Mouse (Mus musculus): ENCODE measurements at regions not wholly inside any gene's neighbourhood (a gene's known extent, or its start where the extent isn't known, plus 50 kb on each side); places are given as distances from the start of the nearest gene placed in this dataset.

DNA sequence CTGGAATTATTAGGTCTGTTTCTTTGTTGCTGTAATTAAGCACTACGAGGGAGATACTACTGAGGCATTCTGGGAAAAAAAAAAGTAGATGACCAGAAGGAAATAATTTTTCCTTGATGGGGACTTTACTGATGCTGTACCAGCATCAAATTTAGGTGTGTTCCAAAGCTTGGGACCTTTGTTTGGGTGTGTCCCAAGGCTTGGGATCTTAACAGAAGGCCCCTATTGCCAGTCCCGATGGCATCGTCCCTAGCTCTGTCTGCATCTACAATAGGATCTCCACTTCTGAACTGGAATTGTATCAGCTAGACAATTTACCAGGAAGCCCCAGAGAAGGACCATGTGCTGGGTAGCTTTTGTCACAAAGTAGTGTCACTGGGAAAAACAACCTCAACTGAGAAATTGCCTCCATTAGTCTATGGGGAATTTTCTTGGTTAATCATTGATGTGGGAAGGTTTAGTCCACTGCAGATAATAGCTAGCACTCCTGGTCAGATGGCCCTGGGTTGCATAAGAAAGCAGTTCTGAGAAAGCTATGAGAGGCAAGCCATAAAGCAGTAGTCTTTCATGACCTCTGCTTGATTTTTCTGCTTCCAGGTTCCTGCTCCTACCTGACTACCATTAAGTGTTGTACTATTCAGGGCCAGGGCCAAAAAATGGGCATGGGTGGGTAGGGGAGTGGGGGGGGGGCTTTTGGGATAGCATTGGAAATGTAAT, 392.7 kb downstream of the Igsf11 start:
- Histone ChIP-seq H3K36me3 (ENCODE audit: poor library complexity, severe bottlenecking) (no peaks in the 10 kb centered on the region), H3K9me3 (replicated peaks) (no peaks in the 10 kb centered on the region), H3K9ac (no peak overlapping the region), H3K27ac (no peak overlapping the region), H3K27me3 (0 out of 2 replicates have a peak, but pooled peaks cover 2% of the 10 kb centered on the region), H3K4me1 (peaks cover 18% of the 10 kb centered on the region), H3K4me2 (no peak overlapping the region), H3K4me3 (no peak overlapping the region)
- 65% methylated on average over 3 of the region's 3 CpGs for WGBS
- no peak for ATAC-seq

DNA sequence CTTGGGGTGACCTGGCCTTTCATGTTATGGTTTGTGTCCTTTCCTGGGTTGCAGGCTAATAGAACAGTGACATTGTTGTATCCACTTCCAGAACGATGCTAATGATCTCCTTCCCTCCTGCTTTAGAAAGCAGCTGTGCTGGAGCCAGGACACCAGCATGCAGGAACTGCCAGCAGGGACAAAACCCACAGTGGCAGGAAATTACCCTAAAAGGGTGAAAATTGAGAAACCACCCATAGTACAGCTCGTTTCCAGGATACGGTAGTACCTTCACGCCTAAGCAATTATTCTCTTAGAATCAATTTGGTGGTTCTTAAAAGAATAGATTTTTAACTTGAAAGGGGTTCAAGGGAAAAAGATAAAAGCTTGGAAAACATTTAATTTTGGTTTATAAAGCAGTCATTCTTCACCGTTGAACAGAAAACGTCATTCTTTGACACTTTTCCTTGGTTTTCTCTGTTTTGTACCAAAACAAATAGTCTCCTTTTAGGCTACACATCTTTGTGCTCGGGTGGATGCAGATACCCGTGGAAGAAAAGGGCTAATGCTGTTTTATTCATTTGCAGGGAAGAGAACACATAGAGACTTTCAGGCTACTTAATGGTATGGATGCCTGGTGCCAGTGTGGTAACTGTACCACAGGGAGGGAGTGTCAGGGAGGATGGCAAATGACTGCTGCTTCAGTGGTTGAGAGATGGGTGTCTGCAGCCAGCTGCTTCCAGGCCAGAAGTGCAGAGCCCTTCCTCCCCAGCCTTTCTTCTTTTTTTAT, 394.5 kb downstream of the Igsf11 start:
- Histone ChIP-seq H3K36me3 (ENCODE audit: poor library complexity, severe bottlenecking) (no peaks in the 10 kb centered on the region), H3K4me2 (no peak overlapping the region), H3K4me3 (no peak overlapping the region), H3K9ac (no peak overlapping the region), H3K27me3 (0 out of 2 replicates have a peak, but pooled peaks cover 2% of the 10 kb centered on the region), H3K4me1 (peaks cover 18% of the 10 kb centered on the region), H3K27ac (peak overlapping the region; percentile 54; the same call in 1 of the 2 replicates), H3K9me3 (replicated peaks) (no peaks in the 10 kb centered on the region)
- peak; percentile 85 for ATAC-seq
- 15% methylated on average over 8 of the region's 8 CpGs for WGBS

DNA sequence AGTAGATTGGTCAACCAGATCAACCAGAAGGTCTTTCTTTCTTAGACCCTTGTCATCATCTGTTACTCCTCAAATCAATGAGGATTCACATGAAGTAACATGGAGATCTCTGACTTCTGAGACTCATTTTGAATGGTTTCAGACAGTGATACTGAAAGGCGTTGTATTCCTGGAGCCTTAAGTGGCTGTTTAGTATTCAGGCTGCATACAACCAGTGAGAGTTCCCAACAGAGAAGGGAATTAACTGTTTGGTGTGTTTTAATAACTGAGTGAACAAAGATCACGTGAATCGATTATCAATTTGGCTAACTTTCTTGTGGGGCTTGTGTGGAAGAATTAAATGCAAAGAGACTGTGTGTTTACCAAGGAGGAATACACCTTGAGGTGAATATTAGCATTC, 406.4 kb downstream of the Igsf11 start:
- Histone ChIP-seq H3K4me1 (peaks cover 19% of the 10 kb centered on the region), H3K4me3 (no peak overlapping the region), H3K9ac (no peak overlapping the region), H3K9me3 (replicated peaks) (no peaks in the 10 kb centered on the region), H3K36me3 (ENCODE audit: poor library complexity, severe bottlenecking) (no peaks in the 10 kb centered on the region), H3K27me3 (no peaks in the 10 kb centered on the region), H3K4me2 (no peak overlapping the region), H3K27ac (no peak overlapping the region)
- ATAC-seq, result no peak
- WGBS, result 69% methylated on average over 3 of the region's 3 CpGs

DNA sequence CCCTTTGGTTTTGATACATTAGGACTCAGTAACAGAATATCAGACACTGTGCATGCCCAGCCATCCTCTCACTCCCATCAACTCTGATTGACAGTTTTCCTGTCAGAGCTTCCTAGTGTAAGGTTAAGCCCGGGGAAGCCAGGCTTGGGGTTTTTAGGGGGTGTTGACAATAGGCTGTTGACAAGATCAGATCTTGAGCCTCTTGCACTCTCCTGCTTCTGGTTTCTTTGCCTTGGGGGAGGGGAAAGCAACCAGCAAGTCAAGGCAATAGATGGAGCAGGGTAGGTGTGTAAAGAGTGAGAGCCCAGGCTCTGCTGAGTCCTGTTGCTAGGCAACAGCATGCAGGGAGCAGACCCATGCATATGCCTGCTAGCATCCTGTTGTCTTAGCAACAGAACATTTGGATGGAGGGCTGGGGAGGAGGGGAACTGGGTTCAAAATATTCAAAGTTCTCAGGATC, 410.5 kb downstream of the Igsf11 start:
- no peaks in the 10 kb centered on the region for H3K9me3 ChIP-seq (replicated peaks)
- H3K27ac ChIP-seq, result peak overlapping the region; percentile 66
- ATAC-seq, result peak; percentile 99
- no peaks in the 10 kb centered on the region for H3K27me3 ChIP-seq
- H3K4me2 ChIP-seq, result peak overlapping the region; percentile 29; the same call in 1 of the 2 replicates
- no peaks in the 10 kb centered on the region for H3K36me3 ChIP-seq (ENCODE audit: poor library complexity, severe bottlenecking)
- H3K4me3 ChIP-seq, result no peak overlapping the region
- peaks cover 19% of the 10 kb centered on the region for H3K4me1 ChIP-seq
- no peak overlapping the region for H3K9ac ChIP-seq
- 6% methylated on average over 1 of the region's 1 CpGs for WGBS

DNA sequence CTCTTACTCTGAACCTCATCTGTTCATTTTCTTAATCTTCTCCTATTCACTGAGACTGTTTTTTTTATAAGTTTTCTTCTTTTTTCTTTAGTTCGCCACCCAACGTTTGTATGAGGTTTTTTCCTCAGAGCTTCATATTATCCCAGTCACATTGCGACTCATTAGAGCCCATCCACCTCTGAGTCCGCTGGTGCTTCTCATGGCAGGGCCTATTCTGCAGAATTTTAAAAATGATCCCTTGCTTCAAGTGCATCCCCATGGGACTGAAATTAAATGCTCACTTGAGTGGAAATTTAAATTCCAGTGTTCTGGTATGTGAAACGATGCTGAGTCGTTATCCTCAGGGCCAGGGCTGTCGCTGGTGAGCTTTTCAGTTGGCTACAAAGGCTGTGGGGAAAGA, 410.9 kb downstream of the Igsf11 start:
- H3K4me1 ChIP-seq, result peaks cover 19% of the 10 kb centered on the region
- H3K27ac ChIP-seq, result peak overlapping the region; percentile 68
- H3K36me3 ChIP-seq (ENCODE audit: poor library complexity, severe bottlenecking), result no peaks in the 10 kb centered on the region
- H3K4me2 ChIP-seq, result peak overlapping the region; percentile 29; the same call in 1 of the 2 replicates
- no peak overlapping the region for H3K4me3 ChIP-seq
- H3K9me3 ChIP-seq (replicated peaks), result no peaks in the 10 kb centered on the region
- ATAC-seq, result peak; percentile 44
- 20% methylated on average over 7 of the region's 7 CpGs for WGBS
- no peaks in the 10 kb centered on the region for H3K27me3 ChIP-seq
- H3K9ac ChIP-seq, result no peak overlapping the region

DNA sequence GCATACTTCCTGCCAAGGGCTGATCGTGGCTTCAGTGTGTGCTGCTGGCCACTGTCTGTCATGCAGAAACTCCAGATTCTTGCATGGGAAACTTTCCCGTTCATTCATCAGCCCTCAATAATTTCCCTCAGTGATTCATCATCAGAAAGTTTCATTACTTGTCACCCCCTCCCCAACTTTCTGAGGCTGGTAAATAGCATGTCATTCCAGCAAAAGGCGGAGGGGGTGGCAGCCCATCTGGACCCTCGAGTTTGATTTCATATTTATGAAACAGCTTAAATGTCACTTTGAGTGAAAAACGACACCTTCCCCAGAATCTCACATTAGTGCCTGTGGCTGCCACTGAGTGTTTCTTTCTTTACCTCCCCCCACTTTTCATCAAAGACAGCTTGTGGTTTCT, 415.5 kb downstream of the Igsf11 start:
- no peak for ATAC-seq
- WGBS, result 79% methylated on average over 5 of the region's 5 CpGs
- H3K4me3 ChIP-seq, result no peak overlapping the region
- no peaks in the 10 kb centered on the region for H3K27me3 ChIP-seq
- H3K9me3 ChIP-seq (replicated peaks), result no peaks in the 10 kb centered on the region
- H3K36me3 ChIP-seq (ENCODE audit: poor library complexity, severe bottlenecking), result no peaks in the 10 kb centered on the region
- H3K4me2 ChIP-seq, result no peak overlapping the region
- no peak overlapping the region for H3K27ac ChIP-seq
- peaks cover 8% of the 10 kb centered on the region for H3K4me1 ChIP-seq
- no peak overlapping the region for H3K9ac ChIP-seq

DNA sequence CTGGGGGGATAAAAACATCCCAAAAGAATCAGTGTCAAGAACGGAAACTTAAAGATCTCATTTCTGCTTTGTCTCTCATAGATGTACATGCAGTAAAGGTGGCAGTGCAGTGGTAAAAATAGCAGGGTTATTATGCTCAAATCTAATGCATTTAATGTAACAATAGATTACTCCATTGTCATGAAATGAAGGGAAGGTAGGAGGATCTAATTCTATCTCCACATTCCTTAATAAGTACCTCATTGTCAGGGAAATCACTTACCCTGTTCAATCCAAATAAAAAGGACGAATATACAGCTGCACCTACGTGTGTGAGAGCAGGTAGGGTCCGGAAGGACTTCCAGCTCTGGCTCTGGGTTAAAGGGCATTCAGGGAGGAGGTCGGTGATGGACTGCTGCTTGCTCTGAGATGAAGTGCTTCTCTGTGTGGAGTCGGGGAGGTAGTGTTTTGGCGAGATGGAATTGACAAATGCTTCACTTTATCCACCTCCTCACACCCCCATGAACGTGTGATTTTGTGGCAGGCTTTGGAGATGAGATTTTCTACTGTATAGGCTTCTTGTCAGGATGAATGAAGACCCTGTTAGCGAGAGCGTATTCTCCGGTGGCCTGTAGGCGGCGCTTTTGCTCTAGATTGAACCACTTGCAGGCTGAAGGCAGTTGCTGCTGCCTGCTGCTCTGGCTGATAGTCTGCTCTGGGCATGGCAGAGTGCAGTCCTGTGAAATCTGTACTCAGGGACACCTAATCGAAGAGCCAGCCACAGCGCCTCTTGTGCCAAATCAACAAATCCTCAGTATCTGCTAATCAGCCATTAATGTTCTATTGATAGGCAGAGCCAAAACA, 424.5 kb downstream of the Igsf11 start:
- peak; percentile 95 for ATAC-seq
- Histone ChIP-seq H3K36me3 (ENCODE audit: poor library complexity, severe bottlenecking) (no peaks in the 10 kb centered on the region), H3K27me3 (no peaks in the 10 kb centered on the region), H3K9me3 (replicated peaks) (no peaks in the 10 kb centered on the region), H3K4me1 (no peaks in the 10 kb centered on the region), H3K27ac (no peak overlapping the region), H3K4me3 (no peak overlapping the region), H3K4me2 (no peak overlapping the region), H3K9ac (no peak overlapping the region)
- WGBS, result 21% methylated on average over 15 of the region's 15 CpGs

DNA sequence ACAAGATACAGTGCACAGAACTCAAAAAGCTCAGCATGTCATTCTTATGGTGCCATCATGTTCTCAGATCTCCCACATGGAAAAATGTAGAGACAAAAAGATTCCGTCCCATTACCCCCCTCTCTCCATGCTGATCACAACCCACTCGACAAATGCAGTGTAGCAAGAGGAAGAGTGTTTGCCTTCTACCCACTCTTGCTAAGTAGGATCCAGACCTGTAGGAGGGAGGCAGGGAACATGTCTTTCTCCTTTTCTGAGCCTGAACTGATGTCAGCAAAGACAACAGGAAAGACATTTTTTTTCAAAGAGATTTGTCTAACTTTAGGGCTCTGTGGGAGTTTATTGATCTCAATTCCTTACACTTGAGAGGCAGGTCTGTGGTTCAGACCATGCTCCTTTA, 433.2 kb downstream of the Igsf11 start:
- H3K4me1 ChIP-seq, result no peaks in the 10 kb centered on the region
- H3K27me3 ChIP-seq, result no peaks in the 10 kb centered on the region
- H3K9me3 ChIP-seq (replicated peaks), result no peaks in the 10 kb centered on the region
- WGBS, result 94% methylated on average over 2 of the region's 2 CpGs
- no peak overlapping the region for H3K27ac ChIP-seq
- H3K9ac ChIP-seq, result no peak overlapping the region
- H3K4me3 ChIP-seq, result no peak overlapping the region
- no peak overlapping the region for H3K4me2 ChIP-seq
- H3K36me3 ChIP-seq (ENCODE audit: poor library complexity, severe bottlenecking), result no peaks in the 10 kb centered on the region
- no peak for ATAC-seq

DNA sequence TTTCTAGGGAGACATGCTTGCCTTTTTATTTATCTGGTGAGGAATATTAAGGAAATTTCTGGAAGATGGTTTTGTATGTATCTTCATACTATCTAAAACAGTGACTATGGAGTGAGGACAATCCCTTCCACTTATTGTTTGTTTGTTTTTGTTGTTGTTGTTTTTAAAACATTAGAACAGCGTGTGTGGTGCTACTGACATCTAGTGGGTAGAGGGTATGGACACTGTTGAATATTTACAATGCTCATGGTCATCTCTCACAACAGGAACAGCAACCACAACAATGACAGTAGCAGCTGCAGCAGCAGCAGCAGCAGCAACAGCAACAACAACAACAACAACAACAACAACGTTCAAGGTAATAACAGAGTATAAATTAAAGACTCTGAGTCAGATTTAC, 471.2 kb downstream of the Igsf11 start:
- no peak overlapping the region for H3K27ac ChIP-seq
- no peak for ATAC-seq

DNA sequence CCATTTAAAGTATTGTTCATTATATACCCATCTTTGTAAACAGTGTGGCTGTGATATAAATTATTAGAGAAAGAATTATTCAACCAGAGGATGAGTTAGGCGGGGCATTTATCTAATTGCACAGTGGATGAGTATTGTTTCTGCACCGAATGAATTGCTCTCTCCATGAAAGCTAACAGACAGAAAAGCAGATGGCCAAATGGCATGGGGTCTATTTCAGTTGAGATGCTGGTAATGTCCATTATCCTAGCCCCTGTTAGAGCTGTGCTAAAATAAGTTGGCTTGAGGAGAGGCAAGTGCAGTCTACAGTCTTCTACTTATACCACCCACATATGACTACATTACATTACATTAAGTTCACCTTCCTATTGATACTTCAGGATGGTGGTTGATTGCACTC, 475.8 kb downstream of the Igsf11 start:
- Histone ChIP-seq H3K9ac (no peak overlapping the region), H3K27ac (no peak overlapping the region), H3K4me2 (no peak overlapping the region), H3K36me3 (ENCODE audit: poor library complexity, severe bottlenecking) (no peaks in the 10 kb centered on the region), H3K4me1 (no peaks in the 10 kb centered on the region), H3K4me3 (no peak overlapping the region), H3K9me3 (replicated peaks) (no peaks in the 10 kb centered on the region), H3K27me3 (no peaks in the 10 kb centered on the region)
- ATAC-seq, result no peak
- 76% methylated on average over 2 of the region's 2 CpGs for WGBS

More for the DNA sequence above, 471.2 kb downstream of the Igsf11 start:
- Histone ChIP-seq H3K36me3 (ENCODE audit: poor library complexity, severe bottlenecking) (no peaks in the 10 kb centered on the region), H3K9ac (no peak overlapping the region), H3K4me2 (no peak overlapping the region), H3K4me3 (no peak overlapping the region), H3K27me3 (no peaks in the 10 kb centered on the region), H3K9me3 (replicated peaks) (no peaks in the 10 kb centered on the region), H3K4me1 (no peaks in the 10 kb centered on the region)
- 78% methylated on average over 2 of the region's 2 CpGs for WGBS

DNA sequence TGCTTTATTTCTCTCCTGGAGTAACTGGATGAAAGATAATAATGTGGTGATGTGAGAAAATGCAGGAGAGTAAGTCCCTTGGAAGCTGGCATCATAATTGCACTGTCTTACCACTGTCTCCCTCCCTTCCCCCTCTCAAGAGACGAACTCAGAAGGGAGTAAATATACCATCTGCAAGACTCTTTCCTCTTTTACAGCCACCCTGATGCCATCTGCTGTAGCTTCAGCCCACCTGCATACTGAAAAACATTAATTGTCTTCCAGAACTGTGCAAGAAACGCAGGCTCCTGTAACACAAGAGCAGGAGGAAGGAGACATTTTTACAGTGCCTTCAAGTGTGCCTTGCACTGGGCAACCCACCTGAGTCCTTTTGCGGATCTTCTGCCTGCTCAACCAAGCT, 482.1 kb downstream of the Igsf11 start:
- Histone ChIP-seq H3K4me3 (no peak overlapping the region), H3K27ac (no peak overlapping the region), H3K27me3 (no peaks in the 10 kb centered on the region), H3K9ac (no peak overlapping the region), H3K36me3 (ENCODE audit: poor library complexity, severe bottlenecking) (no peaks in the 10 kb centered on the region), H3K9me3 (replicated peaks) (no peaks in the 10 kb centered on the region), H3K4me1 (no peaks in the 10 kb centered on the region; the same call in 1 of the 2 replicates), H3K4me2 (no peak overlapping the region)
- peak; percentile 50; the same call in 1 of the 2 replicates for ATAC-seq
- WGBS, result 57% methylated on average over 3 of the region's 3 CpGs

DNA sequence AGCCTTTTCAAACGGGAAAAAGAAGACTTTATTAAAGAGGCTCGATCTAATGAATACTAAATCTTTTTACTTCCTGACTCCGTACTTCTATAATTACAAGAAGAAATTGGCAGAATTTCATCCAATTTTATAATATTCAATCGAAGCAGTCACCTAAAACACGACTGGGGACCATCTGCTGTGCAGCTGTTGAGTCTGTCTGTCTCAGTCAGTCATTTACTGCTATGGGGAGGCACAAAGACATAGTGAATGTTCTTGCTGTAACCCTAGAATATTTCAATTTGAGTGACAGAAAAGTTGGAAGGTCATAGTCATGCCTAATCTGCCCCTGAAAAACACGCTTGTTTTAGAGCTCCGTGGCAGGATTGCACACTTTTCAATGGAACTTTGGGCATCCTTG, 487.5 kb downstream of the Igsf11 start:
- Histone ChIP-seq H3K27ac (no peak overlapping the region), H3K4me1 (no peaks in the 10 kb centered on the region), H3K9ac (no peak overlapping the region), H3K4me2 (no peak overlapping the region), H3K27me3 (no peaks in the 10 kb centered on the region), H3K9me3 (replicated peaks) (no peaks in the 10 kb centered on the region), H3K4me3 (no peak overlapping the region), H3K36me3 (ENCODE audit: poor library complexity, severe bottlenecking) (no peaks in the 10 kb centered on the region)
- ATAC-seq, result no peak
- WGBS, result 76% methylated on average over 7 of the region's 7 CpGs

Data from forebrain, embryonic 13.5 days (tissue).